Mouse (Mus musculus): ENCODE data around the gene Abhd16a. TPM values are rescaled to one million over a fixed set of nuclear protein-coding genes. Genes with fewer than 3 reads are reported as not detected.

Gene Abhd16a
- polyA plus RNA-seq, 1 experiment from 2014 or later: 82.3 TPM

DNA sequence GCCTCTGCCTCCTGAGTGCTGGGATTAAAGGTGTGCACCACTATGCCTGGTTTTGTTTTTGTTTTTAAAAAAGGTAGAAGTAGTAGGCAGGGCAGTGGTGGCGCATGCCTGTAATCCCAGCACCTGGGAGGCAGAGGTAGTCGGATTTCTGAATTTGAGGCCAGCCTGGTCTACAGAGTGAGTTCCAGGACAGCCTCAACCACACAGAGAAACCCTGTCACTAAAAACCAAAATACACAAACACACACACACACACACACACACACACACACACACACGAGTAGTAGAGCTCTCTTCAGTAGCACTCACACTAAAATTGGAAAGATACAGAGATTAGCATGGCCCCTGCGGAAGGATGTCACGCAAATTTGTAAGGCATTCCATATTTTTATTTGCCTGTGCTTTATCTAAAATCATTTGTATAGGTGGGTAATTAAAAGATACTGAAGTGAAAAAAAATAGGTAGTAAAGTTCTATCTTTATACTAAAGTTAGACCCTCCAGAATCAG lies 40.1 kb upstream of the Abhd16a start:
- H3K27ac ChIP-seq (ENCODE audit: low read depth, low read length): no peak overlapping the region
- peaks cover 5% of the 10 kb centered on the region; the same call in 1 of the 2 replicates for H3K4me1 ChIP-seq (ENCODE audit: control insufficient read depth, insufficient read depth, low read length)

DNA sequence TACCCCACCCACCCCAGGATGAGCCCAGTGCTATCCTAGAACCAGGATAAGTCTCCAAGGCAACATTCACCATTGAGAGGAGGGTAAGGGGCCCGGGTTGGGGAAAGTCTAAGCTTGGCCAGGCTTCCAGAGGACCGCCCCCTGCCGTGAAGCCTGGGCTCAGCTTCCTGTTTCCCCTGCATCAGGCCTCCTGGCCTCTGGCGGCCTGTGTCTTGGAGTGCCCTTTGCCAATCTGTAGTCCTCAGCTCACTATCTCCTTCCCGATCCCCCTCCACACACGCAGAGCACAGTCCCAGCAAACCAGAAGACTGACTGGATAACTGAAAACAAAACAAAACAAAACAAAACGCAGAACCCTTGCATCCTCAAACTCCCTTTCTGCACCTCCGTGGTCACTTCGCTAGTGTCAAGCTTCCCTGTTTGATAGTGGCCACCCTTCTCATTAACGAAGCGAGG lies 39.5 kb upstream of the Abhd16a start, which contains the start of gene Clic1:
Gene Clic1, plus strand, starts transcription at position 406 of the 456 bp plus-strand sequence.
- 4% methylated on average over 11 of the region's 11 CpGs for WGBS
- Histone ChIP-seq H3K27me3 (ENCODE audit: control insufficient read depth, insufficient read depth, low read length) (no peaks in the 10 kb centered on the region), H3K9ac (replicated peaks; ENCODE audit: low read depth, low read length) (peak within 1 kb of the TSS; percentile 46), H3K4me2 (ENCODE audit: low read depth, low read length) (peak within 1 kb of the TSS; percentile 38), H3K36me3 (ENCODE audit: control insufficient read depth, insufficient read depth, low read length) (no peaks in the 10 kb centered on the region), H3K27ac (ENCODE audit: low read depth, low read length) (peak within 1 kb of the TSS; percentile 49), H3K9me3 (ENCODE audit: control insufficient read depth, low read length) (no peaks in the 10 kb centered on the region), H3K4me1 (ENCODE audit: control insufficient read depth, insufficient read depth, low read length) (peaks cover 5% of the 10 kb centered on the region; the same call in 1 of the 2 replicates), H3K4me3 (ENCODE audit: low read depth, low read length) (peak within 1 kb of the TSS; percentile 35)
- no peak for ATAC-seq (ENCODE audit: low read depth)

More for the DNA sequence above, 40.1 kb upstream of the Abhd16a start:
- no peak for ATAC-seq (ENCODE audit: low read depth)
- H3K4me2 ChIP-seq (ENCODE audit: low read depth, low read length): no peak overlapping the region
- H3K4me3 ChIP-seq (ENCODE audit: low read depth, low read length): no peak overlapping the region
- H3K9me3 ChIP-seq (ENCODE audit: control insufficient read depth, low read length): no peaks in the 10 kb centered on the region
- no peaks in the 10 kb centered on the region for H3K36me3 ChIP-seq (ENCODE audit: control insufficient read depth, insufficient read depth, low read length)
- 86% methylated on average over 5 of the region's 5 CpGs for WGBS
- H3K9ac ChIP-seq (replicated peaks; ENCODE audit: low read depth, low read length): no peak overlapping the region
- H3K27me3 ChIP-seq (ENCODE audit: control insufficient read depth, insufficient read depth, low read length): no peaks in the 10 kb centered on the region

DNA sequence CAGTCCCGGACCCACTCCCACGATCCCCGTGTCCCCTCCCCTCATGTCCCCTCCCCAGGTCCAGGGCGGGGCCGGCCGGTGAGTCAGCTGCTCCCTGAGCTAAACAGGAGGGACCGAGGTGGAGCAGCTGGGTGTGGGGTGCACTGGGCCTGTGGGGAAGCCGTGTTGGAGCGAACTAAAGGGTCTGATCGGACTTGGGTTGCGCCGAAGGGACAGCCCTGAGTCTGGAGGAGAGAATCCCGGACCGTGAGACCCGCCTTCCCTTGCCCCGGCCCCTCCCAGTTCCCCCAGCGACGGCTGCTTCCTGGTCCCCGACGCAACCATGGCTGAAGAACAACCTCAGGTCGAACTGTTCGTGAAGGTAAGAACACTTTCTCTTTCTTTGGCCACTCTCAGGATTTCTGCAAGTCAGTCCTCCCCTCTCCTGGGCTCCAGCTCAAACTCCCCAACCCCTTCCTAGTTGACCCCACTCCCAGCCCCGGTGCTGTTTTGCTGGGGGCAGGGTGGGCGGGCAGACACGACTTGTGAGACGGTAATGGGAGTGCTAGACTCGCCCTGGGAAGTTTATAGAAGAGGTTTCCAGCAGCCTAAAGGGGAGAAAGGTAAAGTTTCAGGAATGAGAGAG lies 38.8 kb upstream of the Abhd16a start:
- WGBS: 0% methylated on average over 24 of the region's 27 CpGs
- ATAC-seq (ENCODE audit: low read depth): no peak
- peak overlapping the region; percentile 49 for H3K27ac ChIP-seq (ENCODE audit: low read depth, low read length)
- H3K9ac ChIP-seq (replicated peaks; ENCODE audit: low read depth, low read length): peak overlapping the region; percentile 46
- peak overlapping the region; percentile 38 for H3K4me2 ChIP-seq (ENCODE audit: low read depth, low read length)
- H3K4me1 ChIP-seq (ENCODE audit: control insufficient read depth, insufficient read depth, low read length): peaks cover 5% of the 10 kb centered on the region; the same call in 1 of the 2 replicates
- H3K36me3 ChIP-seq (ENCODE audit: control insufficient read depth, insufficient read depth, low read length): no peaks in the 10 kb centered on the region
- no peaks in the 10 kb centered on the region for H3K9me3 ChIP-seq (ENCODE audit: control insufficient read depth, low read length)
- H3K27me3 ChIP-seq (ENCODE audit: control insufficient read depth, insufficient read depth, low read length): no peaks in the 10 kb centered on the region
- H3K4me3 ChIP-seq (ENCODE audit: low read depth, low read length): peak overlapping the region; percentile 35

DNA sequence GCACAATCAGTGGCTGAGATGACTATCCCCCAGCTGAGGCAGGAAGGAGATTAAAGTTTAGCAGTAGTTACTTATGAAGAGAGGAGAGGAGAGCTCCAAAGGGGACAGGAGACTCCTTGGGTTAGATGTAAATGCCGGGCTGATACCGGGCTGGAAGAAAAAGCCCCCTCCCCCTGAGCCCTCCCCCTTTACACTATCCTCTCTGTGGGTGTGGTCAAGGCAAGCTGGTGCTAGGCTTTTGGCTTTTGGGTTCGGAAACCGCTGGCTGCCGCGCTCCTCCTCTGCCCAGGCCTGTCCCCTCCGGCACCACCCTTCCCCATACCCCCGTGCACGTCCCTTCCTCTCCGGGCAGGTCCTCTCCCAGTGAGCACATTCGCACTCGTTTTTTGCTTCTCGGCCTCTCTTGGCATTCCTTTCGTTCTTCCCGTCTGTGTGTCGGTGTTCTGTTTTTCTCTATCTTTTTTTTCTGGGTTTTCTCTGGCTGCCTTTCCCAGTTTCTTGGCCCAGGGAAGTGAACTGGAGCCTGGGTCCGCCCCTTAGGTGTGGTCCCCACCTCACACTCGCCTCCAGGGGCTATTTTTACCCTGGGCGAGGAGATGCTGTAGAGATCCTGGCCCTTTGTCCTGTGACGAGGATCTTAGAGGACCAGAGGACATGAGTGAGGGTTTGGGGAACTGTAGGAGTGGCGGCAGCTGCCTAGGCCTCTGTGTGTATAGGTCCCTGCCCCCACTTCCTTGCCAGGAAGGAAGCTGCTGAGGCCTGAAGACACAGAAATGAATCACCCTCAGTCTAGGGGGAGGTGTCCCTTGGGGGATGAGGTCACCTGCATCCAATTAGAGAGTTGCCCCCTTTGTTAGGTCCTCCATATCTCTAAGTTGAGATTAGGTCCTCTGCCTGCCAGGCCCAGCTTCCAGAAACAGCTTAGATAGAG lies 37.6 kb upstream of the Abhd16a start:
- 4% methylated on average over 19 of the region's 21 CpGs for WGBS
- Histone ChIP-seq H3K4me1 (ENCODE audit: control insufficient read depth, insufficient read depth, low read length) (peaks cover 5% of the 10 kb centered on the region; the same call in 1 of the 2 replicates), H3K27ac (ENCODE audit: low read depth, low read length) (peak overlapping the region; percentile 82), H3K9ac (replicated peaks; ENCODE audit: low read depth, low read length) (peak overlapping the region; percentile 54), H3K36me3 (ENCODE audit: control insufficient read depth, insufficient read depth, low read length) (no peaks in the 10 kb centered on the region), H3K4me3 (ENCODE audit: low read depth, low read length) (peak overlapping the region; percentile 31), H3K9me3 (ENCODE audit: control insufficient read depth, low read length) (no peaks in the 10 kb centered on the region), H3K4me2 (ENCODE audit: low read depth, low read length) (peak overlapping the region; percentile 38), H3K27me3 (ENCODE audit: control insufficient read depth, insufficient read depth, low read length) (no peaks in the 10 kb centered on the region)
- peak; percentile 57 for ATAC-seq (ENCODE audit: low read depth)

GRCm38 (mm10) chr17:35052271-35052798 lies 36.7 kb upstream of the Abhd16a start:
- no peaks in the 10 kb centered on the region for H3K27me3 ChIP-seq (ENCODE audit: control insufficient read depth, insufficient read depth, low read length)
- ATAC-seq (ENCODE audit: low read depth): no peak
- H3K36me3 ChIP-seq (ENCODE audit: control insufficient read depth, insufficient read depth, low read length): no peaks in the 10 kb centered on the region
- no peaks in the 10 kb centered on the region for H3K9me3 ChIP-seq (ENCODE audit: control insufficient read depth, low read length)
- H3K9ac ChIP-seq (replicated peaks; ENCODE audit: low read depth, low read length): 0 out of 2 replicates have a peak overlapping the region, but pooled peaks have one; percentile 4
- 78% methylated on average over 12 of the region's 12 CpGs for WGBS
- H3K4me1 ChIP-seq (ENCODE audit: control insufficient read depth, insufficient read depth, low read length): peaks cover 5% of the 10 kb centered on the region; the same call in 1 of the 2 replicates
- H3K4me2 ChIP-seq (ENCODE audit: low read depth, low read length): peak overlapping the region; percentile 38
- peak overlapping the region; percentile 82 for H3K27ac ChIP-seq (ENCODE audit: low read depth, low read length)
- H3K4me3 ChIP-seq (ENCODE audit: low read depth, low read length): peak overlapping the region; percentile 31; the same call in 1 of the 2 replicates

- ATAC-seq (ENCODE audit: low read depth): no peak
- 93% methylated on average over 7 of the region's 7 CpGs for WGBS
- no peak overlapping the region for H3K9ac ChIP-seq (replicated peaks; ENCODE audit: low read depth, low read length)
- no peaks in the 10 kb centered on the region for H3K9me3 ChIP-seq (ENCODE audit: control insufficient read depth, low read length)
- no peak overlapping the region for H3K27ac ChIP-seq (ENCODE audit: low read depth, low read length)
- no peaks in the 10 kb centered on the region for H3K27me3 ChIP-seq (ENCODE audit: control insufficient read depth, insufficient read depth, low read length)
- H3K4me3 ChIP-seq (ENCODE audit: low read depth, low read length): no peak overlapping the region
- peaks cover 14% of the 10 kb centered on the region for H3K4me1 ChIP-seq (ENCODE audit: control insufficient read depth, insufficient read depth, low read length)
- no peak overlapping the region for H3K4me2 ChIP-seq (ENCODE audit: low read depth, low read length)
- H3K36me3 ChIP-seq (ENCODE audit: control insufficient read depth, insufficient read depth, low read length): peaks cover 3% of the 10 kb centered on the region; the same call in 1 of the 2 replicates
Observed at GRCm38 (mm10) chr17:35055691-35056495, 33.2 kb upstream of the Abhd16a start.

GRCm38 (mm10) chr17:35057090-35057489 lies 32.0 kb upstream of the Abhd16a start:
- Histone ChIP-seq H3K4me3 (ENCODE audit: low read depth, low read length) (no peak overlapping the region), H3K27me3 (ENCODE audit: control insufficient read depth, insufficient read depth, low read length) (no peaks in the 10 kb centered on the region), H3K4me2 (ENCODE audit: low read depth, low read length) (no peak overlapping the region), H3K27ac (ENCODE audit: low read depth, low read length) (no peak overlapping the region), H3K4me1 (ENCODE audit: control insufficient read depth, insufficient read depth, low read length) (peaks cover 15% of the 10 kb centered on the region), H3K36me3 (ENCODE audit: control insufficient read depth, insufficient read depth, low read length) (peaks cover 9% of the 10 kb centered on the region), H3K9me3 (ENCODE audit: control insufficient read depth, low read length) (no peaks in the 10 kb centered on the region), H3K9ac (replicated peaks; ENCODE audit: low read depth, low read length) (no peak overlapping the region)
- ATAC-seq (ENCODE audit: low read depth): no peak
- 77% methylated on average over 3 of the region's 3 CpGs for WGBS

DNA sequence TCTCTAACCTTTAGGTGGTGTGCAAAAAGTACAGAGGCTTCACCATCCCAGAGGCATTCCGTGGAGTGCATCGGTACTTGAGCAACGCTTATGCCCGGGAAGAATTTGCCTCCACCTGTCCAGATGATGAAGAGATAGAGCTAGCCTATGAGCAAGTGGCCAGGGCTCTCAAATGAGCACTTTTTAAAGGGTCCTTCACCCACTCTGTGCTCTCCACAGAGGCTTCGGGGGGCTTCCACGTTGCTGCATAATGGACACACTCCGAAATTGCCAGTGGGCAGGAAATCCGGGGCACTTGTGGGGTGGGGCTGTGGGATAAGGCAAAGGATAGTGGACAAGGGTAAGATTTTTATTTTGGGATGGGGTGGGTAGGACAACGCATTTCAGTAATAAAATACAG lies 30.7 kb upstream of the Abhd16a start:
- Histone ChIP-seq H3K36me3 (ENCODE audit: control insufficient read depth, insufficient read depth, low read length) (peaks cover 9% of the 10 kb centered on the region), H3K27me3 (ENCODE audit: control insufficient read depth, insufficient read depth, low read length) (no peaks in the 10 kb centered on the region), H3K9me3 (ENCODE audit: control insufficient read depth, low read length) (no peaks in the 10 kb centered on the region), H3K27ac (ENCODE audit: low read depth, low read length) (no peak overlapping the region; the same call in 1 of the 2 replicates), H3K4me3 (ENCODE audit: low read depth, low read length) (peak overlapping the region; percentile 77), H3K9ac (replicated peaks; ENCODE audit: low read depth, low read length) (no peak overlapping the region), H3K4me2 (ENCODE audit: low read depth, low read length) (peak overlapping the region; percentile 84), H3K4me1 (ENCODE audit: control insufficient read depth, insufficient read depth, low read length) (peaks cover 13% of the 10 kb centered on the region)
- peak; percentile 9; the same call in 1 of the 2 replicates for ATAC-seq (ENCODE audit: low read depth)
- 70% methylated on average over 9 of the region's 9 CpGs for WGBS
